8 mouse cellular contexts compared by ENCODE assay signal in genomic region chr14:8460226-8461129, GRCm38 (mm10).
DNase-seq lines count a peak whose midpoint lies in the region; ATAC-seq and TF ChIP-seq lines count a peak whose summit lies in the region.

No protein-coding gene starts in this region.

- no peak for TF ChIP-seq POLR2A in brain, embryonic 14.5 days (IDR thresholded peaks at IDR 0.05; ENCODE audit: borderline replicate concordance, extremely low read depth, insufficient read depth, insufficient read length, poor library complexity, severe bottlenecking)

- no peaks in the 10 kb centered on the region for H3K27me3 ChIP-seq in heart, postnatal 0 days (ENCODE audit: control insufficient read depth, insufficient read depth, low read length)
- no peaks in the 10 kb centered on the region for H3K27me3 ChIP-seq in forebrain, embryonic 16.5 days (replicated peaks; ENCODE audit: control insufficient read depth, insufficient read depth, low read length)
- no peaks in the 10 kb centered on the region for H3K27me3 ChIP-seq in limb, embryonic 11.5 days (ENCODE audit: control insufficient read depth, insufficient read depth, low read length)
- no peaks in the 10 kb centered on the region for H3K27me3 ChIP-seq in neural tube, embryonic 11.5 days (ENCODE audit: control insufficient read depth, insufficient read depth, low read length)

- TF ChIP-seq EP300 in heart, postnatal 0 days (IDR thresholded peaks at IDR 0.05; ENCODE audit: low read depth) = no peak

- no peaks in the 10 kb centered on the region for H3K36me3 ChIP-seq in heart, postnatal 0 days (replicated peaks; ENCODE audit: control insufficient read depth, insufficient read depth, low read length)
- H3K36me3 ChIP-seq in forebrain, embryonic 16.5 days (ENCODE audit: control insufficient read depth, insufficient read depth) = no peaks in the 10 kb centered on the region
- no peaks in the 10 kb centered on the region for H3K36me3 ChIP-seq in limb, embryonic 11.5 days (ENCODE audit: control insufficient read depth, insufficient read depth, low read length)
- no peaks in the 10 kb centered on the region for H3K36me3 ChIP-seq in neural tube, embryonic 11.5 days (ENCODE audit: control insufficient read depth, insufficient read depth, low read length)

- peak; percentile 33; the same call in 1 of the 2 replicates for ATAC-seq in heart, postnatal 0 days (ENCODE audit: insufficient read depth, low read depth)
- peak; percentile 80 for ATAC-seq in forebrain, embryonic 16.5 days
- ATAC-seq in limb, embryonic 11.5 days (ENCODE audit: insufficient number of reproducible peaks, low FRiP score, low TSS enrichment, low read depth) = no peak
- ATAC-seq in neural tube, embryonic 11.5 days (ENCODE audit: insufficient read depth, low FRiP score, low TSS enrichment) = peak; percentile 67

- no peaks in the 10 kb centered on the region for H3K4me1 ChIP-seq in heart, postnatal 0 days (ENCODE audit: control insufficient read depth, insufficient read depth)
- H3K4me1 ChIP-seq in forebrain, embryonic 16.5 days (replicated peaks; ENCODE audit: control insufficient read depth, insufficient read depth, low read length) = peaks cover 16% of the 10 kb centered on the region
- H3K4me1 ChIP-seq in limb, embryonic 11.5 days (ENCODE audit: control insufficient read depth, insufficient read depth, low read length) = no peaks in the 10 kb centered on the region
- no peaks in the 10 kb centered on the region for H3K4me1 ChIP-seq in neural tube, embryonic 11.5 days (ENCODE audit: control insufficient read depth, insufficient read depth, low read length)

- H3K9ac ChIP-seq in heart, postnatal 0 days (replicated peaks; ENCODE audit: low read depth, low read length) = no peak overlapping the region
- H3K9ac ChIP-seq in forebrain, embryonic 16.5 days (replicated peaks; ENCODE audit: low read depth, low read length) = no peak overlapping the region
- no peak overlapping the region for H3K9ac ChIP-seq in limb, embryonic 11.5 days (ENCODE audit: low read length)
- no peak overlapping the region for H3K9ac ChIP-seq in neural tube, embryonic 11.5 days (ENCODE audit: low read length)

- H3K9me3 ChIP-seq in heart, postnatal 0 days (replicated peaks; ENCODE audit: control insufficient read depth, low read length) = no peaks in the 10 kb centered on the region
- no peaks in the 10 kb centered on the region for H3K9me3 ChIP-seq in forebrain, embryonic 16.5 days (ENCODE audit: control insufficient read depth, low read length)
- H3K9me3 ChIP-seq in limb, embryonic 11.5 days (ENCODE audit: control insufficient read depth, low read length) = no peaks in the 10 kb centered on the region
- H3K9me3 ChIP-seq in neural tube, embryonic 11.5 days (ENCODE audit: control insufficient read depth, low read length) = no peaks in the 10 kb centered on the region

- WGBS in heart, postnatal 0 days = 39% methylated on average over 19 of the region's 19 CpGs
- WGBS in forebrain, embryonic 16.5 days = 39% methylated on average over 19 of the region's 19 CpGs
- 44% methylated on average over 19 of the region's 19 CpGs for WGBS in limb, embryonic 11.5 days
- 42% methylated on average over 19 of the region's 19 CpGs for whole genome bisulfite sequencing in neural tube, embryonic 11.5 days

- no peak overlapping the region for H3K4me3 ChIP-seq in heart, postnatal 0 days (ENCODE audit: low read depth, low read length)
- no peak overlapping the region for H3K4me3 ChIP-seq in forebrain, embryonic 16.5 days (replicated peaks; ENCODE audit: low read length)
- no peak overlapping the region for H3K4me3 ChIP-seq in limb, embryonic 11.5 days (ENCODE audit: low read depth, low read length)
- no peak overlapping the region for H3K4me3 ChIP-seq in neural tube, embryonic 11.5 days (ENCODE audit: low read depth, low read length)

- peak; percentile 71 for DNase-seq in heart, postnatal 0 days (ENCODE audit: low spot score)
- no peak for DNase-seq in heart, adult 8-10 months (ENCODE audit: low spot score)
- DNase-seq in brain, embryonic 14.5 days (ENCODE audit: low read depth) = peak; percentile 92
- peak; percentile 56 for DNase-seq in kidney, adult 18-20 months
- DNase-seq in limb, embryonic 11.5 days (ENCODE audit: low spot score) = peak; percentile 79
- DNase-seq in neural tube, embryonic 11.5 days (ENCODE audit: low spot score) = peak; percentile 78
- DNase-seq in thymus, postnatal 36 days = peak; percentile 26 to 29

- peak; percentile 89 for TF ChIP-seq CTCF in heart, postnatal 0 days (IDR thresholded peaks at IDR 0.05; ENCODE audit: low read depth)
- TF ChIP-seq CTCF in brain, embryonic 14.5 days (IDR thresholded peaks at IDR 0.05; ENCODE audit: borderline replicate concordance, extremely low read depth, insufficient read depth, insufficient read length) = peak; percentile 95

- no peak overlapping the region for H3K27ac ChIP-seq in heart, postnatal 0 days (ENCODE audit: low read depth)
- no peak overlapping the region for H3K27ac ChIP-seq in forebrain, embryonic 16.5 days (ENCODE audit: low read length)
- H3K27ac ChIP-seq in limb, embryonic 11.5 days (replicated peaks; ENCODE audit: low read depth, low read length) = no peak overlapping the region
- H3K27ac ChIP-seq in neural tube, embryonic 11.5 days (ENCODE audit: low read depth, low read length) = no peak overlapping the region

- no peak overlapping the region for H3K4me2 ChIP-seq in heart, postnatal 0 days (ENCODE audit: low read depth, low read length)
- 0 out of 2 replicates have a peak overlapping the region, but pooled peaks have one; percentile 18 for H3K4me2 ChIP-seq in forebrain, embryonic 16.5 days (ENCODE audit: low read length)
- H3K4me2 ChIP-seq in limb, embryonic 11.5 days (ENCODE audit: low read depth, severe bottlenecking) = no peak overlapping the region
- no peak overlapping the region for H3K4me2 ChIP-seq in neural tube, embryonic 11.5 days (ENCODE audit: low read depth)
